21 mouse cellular contexts compared by ENCODE assay signal in the genomic region with DNA sequence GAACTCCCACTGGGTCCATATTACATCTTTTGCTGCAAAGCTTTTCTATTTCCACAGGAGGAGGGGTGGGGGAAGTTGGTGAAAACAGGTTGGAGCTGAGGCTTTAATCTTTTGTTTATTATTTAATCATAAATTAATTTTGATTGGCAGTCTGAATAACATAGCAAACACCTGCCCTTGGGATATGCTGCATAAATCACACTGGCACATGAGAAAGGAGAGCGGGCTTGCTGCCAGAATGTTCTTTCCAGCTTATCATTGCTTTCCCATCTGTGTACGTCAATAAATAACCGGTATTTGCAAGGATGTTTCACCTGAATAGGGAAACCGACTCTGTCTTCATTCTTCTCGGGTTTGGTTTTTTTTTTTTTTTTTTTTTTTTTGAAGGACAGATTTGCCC. TPM values are rescaled to one million over a fixed set of nuclear protein-coding genes. Genes with fewer than 3 reads are reported as not detected.
DNase-seq lines count a peak whose midpoint lies in the region; ATAC-seq lines count a peak whose summit lies in the region.
"Had no signal": no experiment of that assay in that cellular context is flagged by ENCODE, and none has a peak within 500 bp of the region (broad histone marks: within the 10 kb centered on the region; RNA-seq: fewer than 3 reads in every experiment).

No protein-coding gene starts in this region.

- DNase-seq in adrenal gland, postnatal 10 days: peak; percentile 14
- no peak for DNase-seq in adrenal gland, adult 18-20 months (ENCODE audit: low spot score in 2 of 2)
- DNase-seq in heart, adult 9 months (ENCODE audit: low spot score in 2 of 2): no peak
- peak; percentile 37 for DNase-seq in kidney, adult 9 months
- no peak for DNase-seq in neural tube, embryonic 10.5 days (ENCODE audit: extremely low spot score, low spot score)
- DNase-seq: cerebellum, adult 8-10 months; gastrocnemius, adult 2 months; heart, postnatal 14 days; liver, postnatal 0 days; lung, postnatal 14 days; thymus, adult 2 months had no signal

- peaks cover 6% of the 10 kb centered on the region; the same call in 1 of the 2 replicates for H3K36me3 ChIP-seq in heart, embryonic 14.5 days (ENCODE audit: control insufficient read depth, insufficient read depth, low read length)
- no peaks in the 10 kb centered on the region for H3K36me3 ChIP-seq in kidney, embryonic 15.5 days
- H3K36me3 ChIP-seq in neural tube, embryonic 15.5 days: no peaks in the 10 kb centered on the region
- H3K36me3 ChIP-seq: embryonic facial prominence, embryonic 12.5 days; limb, embryonic 10.5 days; neural tube, embryonic 13.5 days had no signal

- peak overlapping the region; percentile 45; the same call in 1 of the 2 replicates for H3K4me2 ChIP-seq in heart, embryonic 14.5 days (ENCODE audit: low read length)
- H3K4me2 ChIP-seq in kidney, embryonic 15.5 days: no peak overlapping the region
- peak overlapping the region; percentile 26; the same call in 1 of the 2 replicates for H3K4me2 ChIP-seq in neural tube, embryonic 15.5 days
- H3K4me2 ChIP-seq: embryonic facial prominence, embryonic 12.5 days; neural tube, embryonic 13.5 days had no signal

- no peaks in the 10 kb centered on the region for H3K9me3 ChIP-seq in heart, embryonic 14.5 days (ENCODE audit: control insufficient read depth, low read length)
- no peaks in the 10 kb centered on the region for H3K9me3 ChIP-seq in kidney, embryonic 15.5 days (replicated peaks)
- H3K9me3 ChIP-seq in neural tube, embryonic 15.5 days (replicated peaks): no peaks in the 10 kb centered on the region
- H3K9me3 ChIP-seq: embryonic facial prominence, embryonic 12.5 days; limb, embryonic 10.5 days; neural tube, embryonic 13.5 days had no signal

- ATAC-seq in heart, embryonic 14.5 days (ENCODE audit: insufficient number of reproducible peaks, insufficient read depth, low FRiP score, low read depth): no peak
- ATAC-seq in kidney, embryonic 15.5 days (replicated peaks; ENCODE audit: low FRiP score): no peak
- no peak for ATAC-seq in neural tube, embryonic 15.5 days (ENCODE audit: low FRiP score)
- ATAC-seq: liver, postnatal 0 days; Patski had no signal

- 65% methylated on average over 5 of the region's 5 CpGs for WGBS in heart, embryonic 14.5 days
- WGBS in kidney, embryonic 15.5 days: 34% methylated on average over 5 of the region's 5 CpGs
- WGBS in neural tube, embryonic 15.5 days: 36% methylated on average over 5 of the region's 5 CpGs

- no peak overlapping the region for H3K9ac ChIP-seq in heart, embryonic 14.5 days (ENCODE audit: low read length)
- H3K9ac ChIP-seq in kidney, embryonic 15.5 days: no peak overlapping the region
- no peak overlapping the region for H3K9ac ChIP-seq in neural tube, embryonic 15.5 days (replicated peaks)
- H3K9ac ChIP-seq: embryonic facial prominence, embryonic 12.5 days; liver, postnatal 0 days; neural tube, embryonic 13.5 days had no signal

- peaks cover 5 to 12% of the 10 kb centered on the region in 2 experiments for H3K4me1 ChIP-seq in heart, embryonic 14.5 days (ENCODE audit: control insufficient read depth in 2 of 2, insufficient read depth in 2 of 2, low read length in 2 of 2)
- H3K4me1 ChIP-seq in kidney, embryonic 15.5 days: peaks cover 10% of the 10 kb centered on the region; the same call in 1 of the 2 replicates
- H3K4me1 ChIP-seq in neural tube, embryonic 15.5 days: peaks cover 8% of the 10 kb centered on the region
- H3K4me1 ChIP-seq: embryonic facial prominence, embryonic 12.5 days; megakaryocyte, embryonic 14.5 days had no signal

- H3K27ac ChIP-seq in heart, embryonic 14.5 days (replicated peaks in 1 of 2; ENCODE audit: control insufficient read depth in 1 of 2, insufficient read depth in 1 of 2, low read depth in 2 of 2, low read length in 2 of 2): no peak overlapping the region
- no peak overlapping the region for H3K27ac ChIP-seq in kidney, embryonic 15.5 days
- H3K27ac ChIP-seq in neural tube, embryonic 15.5 days (replicated peaks): no peak overlapping the region
- H3K27ac ChIP-seq: embryonic facial prominence, embryonic 12.5 days; kidney, postnatal 0 days; limb, embryonic 10.5 days; neural tube, embryonic 13.5 days had no signal

- H3K4me3 ChIP-seq in heart, embryonic 14.5 days (ENCODE audit: control insufficient read depth in 1 of 2, insufficient read depth in 1 of 2, low read depth in 1 of 2, low read length in 2 of 2): no peak overlapping the region
- H3K4me3 ChIP-seq in kidney, embryonic 15.5 days (replicated peaks): no peak overlapping the region
- no peak overlapping the region for H3K4me3 ChIP-seq in neural tube, embryonic 15.5 days (replicated peaks)
- H3K4me3 ChIP-seq: embryonic facial prominence, embryonic 12.5 days; erythroblast, embryonic 14.5 days; gastrocnemius, adult 2 months; limb, embryonic 10.5 days; megakaryocyte, embryonic 14.5 days; neural tube, embryonic 13.5 days had no signal

- no peaks in the 10 kb centered on the region for H3K27me3 ChIP-seq in heart, embryonic 14.5 days (ENCODE audit: control insufficient read depth, insufficient read depth, low read length)
- H3K27me3 ChIP-seq in kidney, embryonic 15.5 days: peaks cover 7% of the 10 kb centered on the region; the same call in 1 of the 2 replicates
- no peaks in the 10 kb centered on the region for H3K27me3 ChIP-seq in neural tube, embryonic 15.5 days (replicated peaks)
- H3K27me3 ChIP-seq: embryonic facial prominence, embryonic 12.5 days; neural tube, embryonic 13.5 days; Patski had no signal

RNA-seq across cellular contexts. Expression of gene Flt1, which starts 45.1 kb away (rescaled TPM):
- total RNA-seq in adrenal gland, postnatal 10 days (2021): 10 to 100 TPM; 37.5 to 40.7 TPM
- 10 to 100 TPM; 63.0 to 74.4 TPM for total RNA-seq in adrenal gland, adult 18-20 months (2021)
- 28.9 and 29.5 TPM in 2 replicates for polyA plus RNA-seq in heart, embryonic 14.5 days (2014; fragmentation: Nextera tagmentation; extraction: Ambion mirVana)
- polyA plus RNA-seq in kidney, embryonic 15.5 days (2015; fragmentation: Nextera tagmentation; extraction: Ambion mirVana): 17.5 and 19.4 TPM in 2 replicates
- polyA plus RNA-seq in neural tube, embryonic 15.5 days (2015; fragmentation: Nextera tagmentation; extraction: Ambion mirVana): 14.7 and 14.8 TPM in 2 replicates

Comparison
In these comparisons a context has a peak if more than half of its experiments do, and no peak if none do; other contexts are left out.
1. DNase-seq: peak in adrenal gland, postnatal 10 days (single experiment) and kidney, adult 9 months (single experiment); none in adrenal gland, adult 18-20 months (0 of 2), heart, adult 9 months (0 of 2) and neural tube, embryonic 10.5 days (single experiment).